ENCODE assay signal across 10 mouse cellular contexts in genomic region chr4:45826275-45827040, GRCm38 (mm10). TPM values are rescaled to one million over a fixed set of nuclear protein-coding genes. Genes with fewer than 3 reads are reported as not detected.
DNase-seq lines count a peak whose midpoint lies in the region; ATAC-seq and TF ChIP-seq lines count a peak whose summit lies in the region.
"Had no signal": no experiment of that assay in that cellular context is flagged by ENCODE, and none has a peak within 500 bp of the region (broad histone marks: within the 10 kb centered on the region; RNA-seq: fewer than 3 reads in every experiment).

Igfbpl1 (minus strand) TSS chr4:45826923.

- H3K36me3 ChIP-seq in heart, embryonic 16.5 days (ENCODE audit: control insufficient read depth, insufficient read depth) = no peaks in the 10 kb centered on the region
- H3K36me3 ChIP-seq in heart, postnatal 0 days (replicated peaks; ENCODE audit: control insufficient read depth, insufficient read depth, low read length) = no peaks in the 10 kb centered on the region
- no peaks in the 10 kb centered on the region for H3K36me3 ChIP-seq in midbrain, embryonic 11.5 days (ENCODE audit: control insufficient read depth, insufficient read depth, low read length)

- DNase-seq in heart, postnatal 25 days (ENCODE audit: low spot score) = no peak
- DNase-seq in R1 (ENCODE audit: low read depth, low spot score) = peak; percentile 70
- no peak for DNase-seq in heart, postnatal 0 days (ENCODE audit: low spot score)
- DNase-seq in midbrain, embryonic 11.5 days (ENCODE audit: low spot score, missing footprints) = peak; percentile 92
- DNase-seq in right cerebral cortex, postnatal 14 days = no peak
- DNase-seq in urinary bladder, adult 18-20 months (ENCODE audit: low spot score in 2 of 2) = no peak
- no peak for DNase-seq in cerebellum, adult 8-10 months
- DNase-seq: spleen, adult 18-20 months had no signal

- H3K4me3 ChIP-seq in heart, embryonic 16.5 days (ENCODE audit: low read length) = peak within 1 kb of the TSS; percentile 59
- peak within 1 kb of the TSS; percentile 50 for H3K4me3 ChIP-seq in heart, postnatal 0 days (ENCODE audit: low read depth, low read length)
- H3K4me3 ChIP-seq in midbrain, embryonic 11.5 days (ENCODE audit: low read depth, low read length) = peak within 1 kb of the TSS; percentile 53

- TF ChIP-seq CTCF in heart, postnatal 0 days (IDR thresholded peaks at IDR 0.05; ENCODE audit: low read depth) = no peak

- 1% methylated on average over 85 of the region's 91 CpGs for WGBS in heart, embryonic 16.5 days
- 3% methylated on average over 79 of the region's 91 CpGs for WGBS in heart, postnatal 0 days
- 1% methylated on average over 88 of the region's 91 CpGs for WGBS in midbrain, embryonic 11.5 days

- H3K4me2 ChIP-seq in heart, embryonic 16.5 days (ENCODE audit: low read depth, low read length) = peak within 1 kb of the TSS; percentile 87
- H3K4me2 ChIP-seq in heart, postnatal 0 days (ENCODE audit: low read depth, low read length) = peak within 1 kb of the TSS; percentile 85
- peak within 1 kb of the TSS; percentile 56 for H3K4me2 ChIP-seq in midbrain, embryonic 11.5 days

- H3K9me3 ChIP-seq in heart, embryonic 16.5 days (replicated peaks; ENCODE audit: control insufficient read depth, low read length) = no peaks in the 10 kb centered on the region
- no peaks in the 10 kb centered on the region for H3K9me3 ChIP-seq in heart, postnatal 0 days (replicated peaks; ENCODE audit: control insufficient read depth, low read length)
- H3K9me3 ChIP-seq in midbrain, embryonic 11.5 days (ENCODE audit: control insufficient read depth, low read length) = no peaks in the 10 kb centered on the region

- intact Hi-C loops in heart, postnatal 25 days (cut with DNase I) = no loop called here

- H3K4me1 ChIP-seq in heart, embryonic 16.5 days (ENCODE audit: control insufficient read depth, insufficient read depth, low read length) = peaks cover 14% of the 10 kb centered on the region
- H3K4me1 ChIP-seq in heart, postnatal 0 days (ENCODE audit: control insufficient read depth, insufficient read depth) = no peaks in the 10 kb centered on the region
- peaks cover 48% of the 10 kb centered on the region for H3K4me1 ChIP-seq in midbrain, embryonic 11.5 days (ENCODE audit: control insufficient read depth, insufficient read depth, low read length)

- no peak for TF ChIP-seq EP300 in heart, postnatal 0 days (IDR thresholded peaks at IDR 0.05; ENCODE audit: low read depth)

- H3K27me3 ChIP-seq in heart, embryonic 16.5 days (ENCODE audit: control insufficient read depth, insufficient read depth, low read length) = peaks cover 62% of the 10 kb centered on the region
- peaks cover 47% of the 10 kb centered on the region for H3K27me3 ChIP-seq in heart, postnatal 0 days (ENCODE audit: control insufficient read depth, insufficient read depth, low read length)
- peaks cover 44% of the 10 kb centered on the region for H3K27me3 ChIP-seq in midbrain, embryonic 11.5 days (ENCODE audit: control insufficient read depth, insufficient read depth, low read length)

- peak; percentile 72; the same call in 1 of the 2 replicates for ATAC-seq in heart, embryonic 16.5 days (replicated peaks; ENCODE audit: extremely low read depth, insufficient read depth, low FRiP score)
- ATAC-seq in heart, postnatal 0 days (ENCODE audit: insufficient read depth, low read depth) = peak; percentile 66; the same call in 1 of the 2 replicates
- peak; percentile 33; the same call in 1 of the 2 replicates for ATAC-seq in midbrain, embryonic 11.5 days (ENCODE audit: low FRiP score)

- peak within 1 kb of the TSS; percentile 74 for H3K9ac ChIP-seq in heart, embryonic 16.5 days (ENCODE audit: low read length)
- H3K9ac ChIP-seq in heart, postnatal 0 days (replicated peaks; ENCODE audit: low read depth, low read length) = peak within 1 kb of the TSS; percentile 52
- H3K9ac ChIP-seq in midbrain, embryonic 11.5 days (ENCODE audit: low read length) = peak within 1 kb of the TSS; percentile 74

- no peak within 1 kb of the TSS for H3K27ac ChIP-seq in heart, embryonic 16.5 days (ENCODE audit: low read length)
- no peak within 1 kb of the TSS for H3K27ac ChIP-seq in heart, postnatal 0 days (ENCODE audit: low read depth)
- peak within 1 kb of the TSS; percentile 52 for H3K27ac ChIP-seq in midbrain, embryonic 11.5 days (ENCODE audit: low read depth, low read length)

RNA-seq across cellular contexts. Expression of gene Igfbpl1, which starts in this region (rescaled TPM):
- 1.5 TPM in 2 replicates for polyA plus RNA-seq in heart, embryonic 16.5 days (2015; fragmentation: Nextera tagmentation; extraction: Ambion mirVana)
- 1 to 10 TPM in 1 of 2 experiments, under 1 TPM in 1; 0.83 to 1.6 TPM for total RNA-seq in heart, postnatal 25 days (2021)
- total RNA-seq in heart, postnatal 0 days (2014; rRNA removed; ENCODE audit: low replicate concordance) = 9.3 and 9.7 TPM in 2 replicates
- polyA plus RNA-seq in heart, postnatal 0 days (2015; fragmentation: Nextera tagmentation; extraction: Ambion mirVana) = 1.6 and 2.0 TPM in 2 replicates
- 55.9 and 57.5 TPM in 2 replicates for polyA plus RNA-seq in midbrain, embryonic 11.5 days (2014; fragmentation: Nextera tagmentation; extraction: Ambion mirVana)
- total RNA-seq: MEL had no signal

Comparison
In these comparisons a context has a peak if more than half of its experiments do, and no peak if none do; other contexts are left out.
1. RNA of gene Igfbpl1 (polyA plus RNA-seq): 55.9 to 57.5 TPM in midbrain, embryonic 11.5 days; 1.6 to 2.0 TPM in heart, postnatal 0 days and 1.5 TPM in heart, embryonic 16.5 days; every median in the first group is over 10 times any median in the second.
2. DNase-seq: peak in R1 (single experiment) and midbrain, embryonic 11.5 days (single experiment); none in heart, postnatal 25 days (single experiment), heart, postnatal 0 days (single experiment), right cerebral cortex, postnatal 14 days (single experiment), urinary bladder, adult 18-20 months (0 of 2) and cerebellum, adult 8-10 months (single experiment).
3. Peak in every context shown above with its lines, with median percentiles within 50 percentile points of each other: ATAC-seq, H3K4me2 ChIP-seq, H3K4me3 ChIP-seq and H3K9ac ChIP-seq.